Mouse (Mus musculus) G1E (cell line): ENCODE measurements around the gene Mospd3. TPM values are rescaled to one million over a fixed set of nuclear protein-coding genes. Genes with fewer than 3 reads are reported as not detected.

Source experiments
- ATAC-seq: 2 replicates; pipeline ENCODE4 v1.8.0; 2016; ENCODE audit warnings: mild to moderate bottlenecking; ENCODE audit not compliant: insufficient number of reproducible peaks, poor library complexity, low FRiP score, severe bottlenecking; ENCODE audit errors: extremely low read depth
- DNase-seq: peaks from one replicate; pipeline ENCODE4 v3.0.0; 2012; ENCODE audit warnings: low spot score
- H3K27me3 ChIP-seq: 2 replicates; pipeline ENCODE4 v1.6.1; 2012; ENCODE audit warnings: mild to moderate bottlenecking, low read length, inconsistent platforms; ENCODE audit not compliant: insufficient read depth
- H3K36me3 ChIP-seq: replicated peaks from 2 replicates; pipeline ENCODE3; 2012; ENCODE audit warnings: mild to moderate bottlenecking, inconsistent platforms
- H3K4me1 ChIP-seq: 2 replicates; pipeline ENCODE4 v1.6.1; 2012; ENCODE audit warnings: low read depth, low read length, inconsistent platforms, mixed read lengths; ENCODE audit not compliant: insufficient read depth
- H3K4me3 ChIP-seq: 2 replicates; pipeline ENCODE4 v1.5.1; 2012; ENCODE audit warnings: low read depth, mild to moderate bottlenecking, inconsistent platforms, low read length, moderate library complexity, mixed read lengths
- H3K9me3 ChIP-seq: replicated peaks from 2 replicates; pipeline ENCODE4 v1.6.1; 2012; ENCODE audit warnings: inconsistent platforms
- CTCF ChIP-seq: IDR thresholded peaks from 2 replicates; pipeline ENCODE4 v1.5.1; 2012; ENCODE audit warnings: low read depth, low read length, inconsistent platforms, mixed read lengths
- GATA1 ChIP-seq: IDR thresholded peaks from 2 replicates; pipeline ENCODE4 v1.6.1; 2012; ENCODE audit warnings: borderline replicate concordance, low read length, inconsistent platforms, mixed read lengths
- GATA2 ChIP-seq: IDR thresholded peaks from 2 replicates; pipeline ENCODE4 v1.6.1; 2012; ENCODE audit warnings: low read depth, low read length, inconsistent platforms, borderline replicate concordance
- POLR2AphosphoS5 ChIP-seq: IDR thresholded peaks from 2 replicates; pipeline ENCODE4 v1.6.1; 2012; ENCODE audit warnings: low read depth, low read length, inconsistent platforms; ENCODE audit not compliant: insufficient replicate concordance
- TAL1 ChIP-seq: conservative IDR thresholded peaks from 2 replicates; pipeline ENCODE4 v1.6.1; 2012; ENCODE audit warnings: low read depth, low read length, inconsistent platforms, mixed read lengths
- polyA plus RNA-seq: library from polyadenylated mRNA; stranded (reverse); fragments of >175 nt; gene quantifications from 2 replicates; pipeline ENCODE4 v1.2.3, GENCODE M21; 2012
- total RNA-seq, 2 experiments: library from RNA; stranded (forward) in 1 of 2; stranded (reverse) in 1 of 2; fragments of 200-1000 nt in 1 of 2; fragments of >200 nt in 1 of 2; fragmentation: Nextera tagmentation in 1 of 2; gene quantifications; 2 replicates each; pipeline ENCODE4 v1.2.3; 2014 to 2017

The Mospd3 gene
- total and polyA plus RNA-seq, 3 experiments = 5.4 to 316 (median 58.9) TPM

DNA sequence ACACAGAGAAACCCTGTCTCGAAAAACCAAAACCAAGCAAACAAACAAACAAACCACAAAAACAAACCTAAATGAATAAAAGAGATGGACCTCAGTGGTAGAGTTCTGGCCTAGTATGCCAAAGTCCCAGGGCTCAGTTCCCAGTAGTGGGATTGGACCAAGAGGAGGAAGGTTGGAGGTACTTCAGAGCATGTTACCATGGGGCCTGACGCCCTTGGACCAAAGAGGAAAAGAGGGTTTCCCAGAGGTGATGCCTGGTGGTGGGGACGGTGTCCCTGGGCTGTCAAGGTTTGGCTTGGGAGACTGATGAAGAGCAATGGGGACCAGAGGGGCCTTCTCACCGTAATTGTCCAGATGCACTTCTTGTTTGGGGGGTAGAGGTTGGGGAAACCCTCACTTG lies 9.2 kb upstream of the Mospd3 start:
- DNase-seq (no peak), ATAC-seq (no peak)
- peaks cover 50% of the 10 kb centered on the region for H3K4me1 ChIP-seq

DNA sequence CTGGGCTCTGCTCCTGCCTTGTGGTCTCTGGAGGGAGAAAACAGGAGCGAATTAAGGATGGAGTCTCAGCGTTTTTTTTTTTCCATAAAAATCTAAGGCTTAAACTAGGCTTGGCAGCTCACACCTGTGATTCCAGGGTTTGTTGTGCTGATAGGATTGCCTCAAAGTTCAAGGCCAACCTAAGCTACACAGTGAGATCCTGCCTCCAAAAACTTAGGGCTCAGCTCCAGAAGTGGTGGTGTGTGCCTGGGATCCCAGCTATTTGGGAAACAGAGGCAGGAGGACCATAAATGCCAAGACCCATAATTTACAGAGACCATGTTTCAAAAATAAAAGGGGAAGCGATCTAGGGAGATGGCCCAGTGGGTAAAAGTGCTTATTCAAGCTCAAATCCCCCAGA lies 8.4 kb upstream of the Mospd3 start:
- no peak for TF ChIP-seq GATA1
- TF ChIP-seq TAL1 = no peak
- TF ChIP-seq GATA2 = no peak
- TF ChIP-seq CTCF = no peak
- TF ChIP-seq POLR2AphosphoS5 = no peak
- no peaks in the 10 kb centered on the region for H3K9me3 ChIP-seq
- no peak overlapping the region for H3K4me3 ChIP-seq
- DNase-seq = no peak
- peaks cover 34% of the 10 kb centered on the region for H3K36me3 ChIP-seq
- H3K4me1 ChIP-seq = peaks cover 54% of the 10 kb centered on the region
- no peak for ATAC-seq
- peaks cover 39% of the 10 kb centered on the region for H3K27me3 ChIP-seq

More for the DNA sequence above, 9.2 kb upstream of the Mospd3 start:
- no peak overlapping the region for H3K4me3 ChIP-seq
- peaks cover 31% of the 10 kb centered on the region for H3K36me3 ChIP-seq
- H3K9me3 ChIP-seq = no peaks in the 10 kb centered on the region
- TF ChIP-seq GATA1 (no peak), TAL1 (no peak), GATA2 (no peak), POLR2AphosphoS5 (no peak), CTCF (no peak)
- peaks cover 39% of the 10 kb centered on the region for H3K27me3 ChIP-seq

DNA sequence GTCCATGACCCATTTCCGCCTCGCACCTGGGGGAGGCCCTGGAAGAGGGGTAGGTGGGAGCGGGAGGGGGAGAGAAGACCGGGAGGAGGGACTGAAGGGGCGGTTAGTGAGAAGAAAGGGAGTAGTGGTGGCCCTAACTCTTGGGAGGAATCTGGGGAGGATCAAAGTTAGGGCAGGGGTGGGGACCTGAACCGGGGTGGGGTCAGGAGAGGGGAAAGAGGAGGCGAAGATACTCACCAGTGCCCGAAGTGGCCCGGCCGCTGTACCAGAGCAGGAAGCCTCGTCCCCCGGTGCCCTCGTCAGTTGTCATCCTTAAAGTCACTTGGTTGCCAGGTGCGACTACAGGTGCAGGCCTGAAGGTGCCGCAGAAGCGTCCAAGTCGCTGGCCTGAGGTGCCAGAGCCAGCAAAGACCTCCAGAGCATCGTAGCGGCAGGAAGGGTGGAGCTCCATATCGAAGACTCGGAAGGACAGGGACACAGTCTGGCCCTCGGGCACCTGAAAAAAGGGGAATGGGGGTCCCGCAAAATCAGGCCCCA lies 7.9 kb upstream of the Mospd3 start:
- H3K4me3 ChIP-seq = no peak overlapping the region
- ATAC-seq (no peak), DNase-seq (no peak)
- H3K27me3 ChIP-seq = peaks cover 36% of the 10 kb centered on the region
- peaks cover 55% of the 10 kb centered on the region for H3K4me1 ChIP-seq
- TF ChIP-seq GATA2 (no peak), CTCF (no peak), TAL1 (no peak), GATA1 (no peak), POLR2AphosphoS5 (no peak)
- no peaks in the 10 kb centered on the region for H3K9me3 ChIP-seq
- H3K36me3 ChIP-seq = peaks cover 36% of the 10 kb centered on the region

DNA sequence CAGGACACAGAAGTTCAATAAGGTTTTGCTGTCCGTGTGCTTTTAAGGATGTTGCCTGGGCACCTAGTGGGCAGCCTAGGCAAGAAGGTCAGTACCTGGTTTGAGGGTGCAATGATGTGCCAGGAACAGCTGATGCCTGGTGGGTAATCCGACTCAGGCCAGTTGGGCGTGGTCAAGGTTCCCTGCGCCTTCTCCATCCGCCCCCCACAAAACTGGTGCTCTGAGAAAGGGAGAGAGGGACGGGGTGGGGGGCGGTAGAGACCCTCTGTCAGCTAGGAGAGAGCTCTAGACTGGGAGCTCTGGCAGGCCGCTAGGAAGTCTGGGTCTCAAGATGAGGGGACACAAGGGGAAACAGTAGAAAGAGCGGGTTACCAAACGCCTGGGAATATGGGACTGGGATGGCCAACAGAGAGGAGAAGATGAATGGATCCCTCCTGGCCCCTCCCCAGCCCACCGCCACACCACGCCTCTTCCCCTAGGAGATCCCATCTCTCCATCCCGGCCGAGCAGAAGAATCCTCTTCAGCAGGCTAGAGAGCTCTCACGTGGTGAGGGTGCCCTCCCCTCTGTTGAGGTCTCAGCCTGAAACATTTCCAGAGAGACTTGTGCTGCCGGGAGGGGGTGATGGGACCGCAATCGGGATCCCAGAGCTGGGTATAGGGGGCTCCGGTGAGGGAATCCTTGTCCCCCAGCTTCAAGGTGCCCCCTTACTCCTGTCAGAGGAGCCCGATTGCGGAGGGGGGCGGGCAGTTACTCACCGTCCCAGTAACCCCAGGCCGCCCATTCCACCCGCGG lies 7.2 kb upstream of the Mospd3 start:
- no peak for TF ChIP-seq POLR2AphosphoS5
- no peak for TF ChIP-seq GATA2
- TF ChIP-seq GATA1 = no peak
- no peak for TF ChIP-seq CTCF
- TF ChIP-seq TAL1 = no peak
- H3K27me3 ChIP-seq = peaks cover 31% of the 10 kb centered on the region
- H3K4me1 ChIP-seq = peaks cover 52% of the 10 kb centered on the region
- ATAC-seq (no peak), DNase-seq (no peak)
- peaks cover 37% of the 10 kb centered on the region for H3K36me3 ChIP-seq
- H3K9me3 ChIP-seq = no peaks in the 10 kb centered on the region
- no peak overlapping the region for H3K4me3 ChIP-seq

DNA sequence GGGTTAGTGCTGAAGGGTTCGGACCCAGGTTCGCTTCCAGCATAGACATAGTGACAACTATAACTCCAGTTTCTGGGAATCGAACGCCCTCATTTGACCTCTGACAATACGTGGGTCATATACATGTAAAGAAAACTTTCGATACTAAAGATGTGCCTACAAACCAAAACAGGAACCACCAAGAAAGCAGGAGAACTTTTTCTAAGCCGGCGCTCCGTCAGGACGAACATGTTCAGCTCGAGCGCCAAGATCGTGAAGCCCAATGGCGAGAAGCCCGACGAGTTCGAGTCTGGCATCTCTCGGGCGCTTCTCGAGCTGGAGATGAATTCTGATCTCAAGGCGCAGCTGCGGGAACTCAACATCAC lies 489 bp upstream of the Mospd3 start:
- no peak for TF ChIP-seq CTCF
- no peak for TF ChIP-seq GATA2
- TF ChIP-seq POLR2AphosphoS5 = no peak
- no peak for TF ChIP-seq GATA1
- no peak for TF ChIP-seq TAL1
- Histone ChIP-seq H3K9me3 (no peaks in the 10 kb centered on the region), H3K36me3 (peaks cover 43% of the 10 kb centered on the region), H3K27me3 (no peaks in the 10 kb centered on the region), H3K4me3 (peak overlapping the region; percentile 76), H3K4me1 (peaks cover 70% of the 10 kb centered on the region)
- DNase-seq = no peak
- no peak for ATAC-seq

DNA sequence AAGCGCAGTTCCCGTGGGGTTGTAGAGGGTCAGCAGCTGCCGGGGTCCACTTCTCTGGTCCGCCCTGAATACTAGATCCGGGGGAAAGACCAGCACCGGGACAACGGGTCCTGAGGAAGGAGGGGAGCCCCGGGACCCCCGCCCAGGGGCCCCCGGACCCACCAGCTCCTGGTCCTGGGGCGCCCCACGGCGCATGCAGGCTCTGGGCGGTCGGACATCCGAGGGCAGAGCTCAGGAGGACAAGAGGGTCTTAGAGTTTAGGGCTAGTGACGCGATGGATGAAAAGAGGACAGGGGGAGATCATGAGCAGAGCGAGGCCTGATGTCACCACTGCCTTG lies 608 bp downstream of the Mospd3 start:
- DNase-seq = no peak
- H3K36me3 ChIP-seq = peaks cover 38% of the 10 kb centered on the region
- no peaks in the 10 kb centered on the region for H3K9me3 ChIP-seq
- TF ChIP-seq CTCF (no peak), TAL1 (no peak), GATA2 (no peak), GATA1 (no peak), POLR2AphosphoS5 (no peak)
- peaks cover 62% of the 10 kb centered on the region for H3K4me1 ChIP-seq
- H3K4me3 ChIP-seq = peak overlapping the region; percentile 76
- no peaks in the 10 kb centered on the region for H3K27me3 ChIP-seq
- no peak for ATAC-seq
